Mouse (Mus musculus) thymus, adult 2 months (tissue): Measurements from ENCODE around the gene Bcap31.

ENCODE experiments used
- CTCF ChIP-seq: fragments of 200-500 bp; IDR thresholded peaks from 2 replicates; pipeline ENCODE4 v1.5.1; 2012; ENCODE audit warnings: mild to moderate bottlenecking, control low read depth, low read length, moderate library complexity, borderline replicate concordance; ENCODE audit not compliant: control insufficient read depth, poor library complexity, insufficient read depth; ENCODE audit errors: extremely low read depth
- POLR2A ChIP-seq: fragments of 200-500 bp; IDR thresholded peaks from 2 replicates; pipeline ENCODE4 v1.6.1; 2012; ENCODE audit warnings: mild to moderate bottlenecking, low read length, control low read depth, moderate library complexity; ENCODE audit not compliant: control insufficient read depth, poor library complexity, insufficient read depth; ENCODE audit errors: extremely low read depth

GRCm38 (mm10) chrX:73716709-73717545 lies 952 bp upstream of the Bcap31 start:
- TF ChIP-seq CTCF (no peak), POLR2A (no peak)
